Mouse (Mus musculus): ENCODE data around the gene Slc36a2. TPM values are rescaled to one million over a fixed set of nuclear protein-coding genes. Genes with fewer than 3 reads are reported as not detected.

The Slc36a2 gene
- total RNA-seq, 2 experiments from 2014 or later = 0.35 TPM; not detected in 1

Other genes starting within 250 kb of the Slc36a2 start
- gene Tnip1, start 222.2 kb downstream of the Slc36a2 start, total RNA-seq (2021) = 10 to 100 TPM; 34.7 to 35.6 TPM
- gene Anxa6, start 151.6 kb downstream of the Slc36a2 start, total RNA-seq (2021) = 10 to 100 TPM; 86.6 to 97.2 TPM
- under 1 TPM; 0.47 to 0.77 TPM for gene Ccdc69, start 106.9 kb downstream of the Slc36a2 start, total RNA-seq (2021)
- 10 to 100 TPM; 29.1 to 30.7 TPM for gene Gm2a, start 87.0 kb downstream of the Slc36a2 start, total RNA-seq (2021)
- not detected for gene Slc36a3, start 33.4 kb downstream of the Slc36a2 start, total RNA-seq (2021)
- gene Slc36a1, start 19.3 kb upstream of the Slc36a2 start, total RNA-seq (2021) = 10 to 100 TPM; 75.5 to 82.1 TPM
- gene Fat2, start 151.5 kb upstream of the Slc36a2 start, total RNA-seq (2021) = under 1 TPM; 0.26 to 0.28 TPM
- 100 to 1,000 TPM; 174 to 202 TPM for gene Sparc, start 238.1 kb upstream of the Slc36a2 start, total RNA-seq (2021)

Data from left cerebral cortex, adult 18-20 months (tissue).